Mouse (Mus musculus): ENCODE measurements around the gene Tada1. TPM values are rescaled to one million over a fixed set of nuclear protein-coding genes. Genes with fewer than 3 reads are reported as not detected.

Tada1 gene
- 70.5 and 73.5 TPM in 2 replicates for polyA plus RNA-seq (2014; fragmentation: Nextera tagmentation; extraction: Ambion mirVana)

DNA sequence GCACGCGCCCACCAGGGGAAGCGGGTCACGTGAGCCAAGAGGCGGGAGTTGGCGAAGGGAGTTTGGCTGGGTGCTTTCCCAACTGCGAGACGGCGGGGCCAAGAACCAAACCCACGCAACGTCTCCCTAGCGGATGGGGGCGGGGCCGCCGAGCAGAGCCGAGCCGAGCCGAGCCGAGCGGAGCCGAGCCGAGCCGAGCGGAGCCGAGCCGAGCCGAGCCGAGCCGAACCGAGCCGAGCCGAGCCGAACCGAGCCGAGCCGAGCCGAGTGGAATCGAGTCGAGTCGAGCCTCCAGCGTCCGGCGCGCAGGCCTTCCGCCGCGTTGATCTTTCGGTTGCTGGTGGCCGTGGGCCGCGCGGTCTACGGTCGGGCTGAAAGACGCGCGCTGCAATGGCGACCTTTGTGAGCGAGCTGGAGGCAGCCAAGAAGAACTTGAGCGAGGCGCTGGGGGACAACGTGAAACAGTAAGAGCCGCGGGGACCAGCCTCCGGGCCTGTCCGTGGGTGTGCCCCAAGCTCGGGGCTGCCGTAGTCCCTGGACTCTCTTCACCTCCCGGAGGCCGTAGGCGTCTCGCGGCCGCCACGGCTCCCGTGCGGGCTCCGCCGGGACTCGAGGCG is at the start of gene Tada1:
Gene Tada1, plus strand, starts transcription at position 85 of the 617 bp plus-strand sequence.
- H3K27ac ChIP-seq (ENCODE audit: low read depth, low read length), result peak within 1 kb of the TSS; percentile 80
- H3K4me1 ChIP-seq (ENCODE audit: control insufficient read depth, insufficient read depth, low read length), result peaks cover 17% of the 10 kb centered on the region
- ATAC-seq (ENCODE audit: low FRiP score) (peak; percentile 94), DNase-seq (ENCODE audit: low spot score, missing footprints) (peak; percentile 99)
- H3K4me2 ChIP-seq, result peak within 1 kb of the TSS; percentile 69
- under 1% methylated on average over 78 of the region's 81 CpGs for WGBS
- no peaks in the 10 kb centered on the region for H3K9me3 ChIP-seq (ENCODE audit: control insufficient read depth, low read length)
- 0 out of 2 replicates have a peak, but pooled peaks cover 3% of the 10 kb centered on the region for H3K36me3 ChIP-seq (ENCODE audit: control insufficient read depth, insufficient read depth, low read length)
- H3K27me3 ChIP-seq (ENCODE audit: control insufficient read depth, insufficient read depth, low read length), result no peaks in the 10 kb centered on the region
- H3K9ac ChIP-seq (ENCODE audit: low read length), result peak within 1 kb of the TSS; percentile 97
- peak within 1 kb of the TSS; percentile 95 for H3K4me3 ChIP-seq (ENCODE audit: low read depth, low read length)

DNA sequence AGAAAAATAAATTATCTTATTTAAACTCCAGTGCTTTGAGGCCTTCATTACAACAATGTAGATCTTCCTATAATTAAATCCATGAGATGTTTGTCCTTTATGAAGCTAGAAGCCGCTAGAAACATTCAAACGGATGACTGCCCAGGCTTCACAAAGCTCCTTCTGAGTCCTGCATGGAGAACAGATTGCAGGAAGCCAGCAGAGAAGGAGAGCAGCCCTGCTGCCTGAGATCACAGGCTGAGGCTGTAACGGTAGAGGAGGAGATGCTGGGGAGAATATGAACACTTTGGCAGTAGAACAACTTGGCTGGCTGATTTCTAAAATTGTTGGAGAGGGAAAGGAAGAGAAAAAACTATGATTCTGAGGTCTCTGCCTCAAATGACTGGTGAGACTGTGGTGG is 48.1 kb upstream of the Tada1 start:
- H3K4me2 ChIP-seq, result no peak overlapping the region
- no peak overlapping the region for H3K4me3 ChIP-seq (ENCODE audit: low read depth, low read length)
- DNase-seq (ENCODE audit: low spot score, missing footprints) (no peak), ATAC-seq (ENCODE audit: low FRiP score) (no peak)
- H3K36me3 ChIP-seq (ENCODE audit: control insufficient read depth, insufficient read depth, low read length), result no peaks in the 10 kb centered on the region
- no peaks in the 10 kb centered on the region for H3K4me1 ChIP-seq (ENCODE audit: control insufficient read depth, insufficient read depth, low read length)
- H3K9me3 ChIP-seq (ENCODE audit: control insufficient read depth, low read length), result no peaks in the 10 kb centered on the region
- 66% methylated on average over 3 of the region's 3 CpGs for WGBS
- H3K27ac ChIP-seq (ENCODE audit: low read depth, low read length), result no peak overlapping the region
- no peak overlapping the region for H3K9ac ChIP-seq (ENCODE audit: low read length)
- H3K27me3 ChIP-seq (ENCODE audit: control insufficient read depth, insufficient read depth, low read length), result no peaks in the 10 kb centered on the region

GRCm38 (mm10) chr1:166339110-166339509 is 39.8 kb upstream of the Tada1 start:
- no peak overlapping the region for H3K4me3 ChIP-seq (ENCODE audit: low read depth, low read length)
- H3K4me2 ChIP-seq, result no peak overlapping the region
- no peak overlapping the region for H3K9ac ChIP-seq (ENCODE audit: low read length)
- H3K27me3 ChIP-seq (ENCODE audit: control insufficient read depth, insufficient read depth, low read length), result no peaks in the 10 kb centered on the region
- ATAC-seq (ENCODE audit: low FRiP score) (no peak), DNase-seq (ENCODE audit: low spot score, missing footprints) (no peak)
- no peaks in the 10 kb centered on the region for H3K36me3 ChIP-seq (ENCODE audit: control insufficient read depth, insufficient read depth, low read length)
- no peaks in the 10 kb centered on the region for H3K9me3 ChIP-seq (ENCODE audit: control insufficient read depth, low read length)
- H3K27ac ChIP-seq (ENCODE audit: low read depth, low read length), result no peak overlapping the region
- H3K4me1 ChIP-seq (ENCODE audit: control insufficient read depth, insufficient read depth, low read length), result 0 out of 2 replicates have a peak, but pooled peaks cover under 1% of the 10 kb centered on the region
- 95% methylated on average over 6 of the region's 6 CpGs for WGBS

DNA sequence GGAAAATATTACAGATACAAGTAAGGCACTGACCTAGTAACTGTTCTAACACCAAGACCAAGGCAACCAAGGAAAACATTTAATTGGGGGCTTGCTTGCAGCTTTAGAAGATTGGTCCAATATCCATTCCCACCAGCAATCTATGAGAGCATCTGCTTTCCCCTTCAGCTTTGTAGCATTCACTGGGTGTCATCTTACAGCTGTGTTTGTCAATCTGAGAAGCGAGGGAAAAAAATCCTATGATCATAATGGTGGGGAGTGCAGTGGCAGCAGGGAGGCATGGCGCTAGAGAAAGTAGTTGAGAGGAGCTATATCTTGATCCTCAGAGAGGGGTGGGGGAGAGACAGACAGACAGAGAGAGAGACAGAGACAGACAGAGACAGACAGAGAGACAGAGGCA is 36.8 kb upstream of the Tada1 start:
- WGBS, result 80% methylated on average over 2 of the region's 2 CpGs
- H3K9ac ChIP-seq (ENCODE audit: low read length), result no peak overlapping the region
- ATAC-seq (ENCODE audit: low FRiP score), result no peak
- 0 out of 2 replicates have a peak, but pooled peaks cover 2% of the 10 kb centered on the region for H3K4me1 ChIP-seq (ENCODE audit: control insufficient read depth, insufficient read depth, low read length)
- no peaks in the 10 kb centered on the region for H3K27me3 ChIP-seq (ENCODE audit: control insufficient read depth, insufficient read depth, low read length)
- no peak overlapping the region for H3K27ac ChIP-seq (ENCODE audit: low read depth, low read length)
- no peak overlapping the region for H3K4me2 ChIP-seq
- no peak for DNase-seq (ENCODE audit: low spot score, missing footprints)
- no peak overlapping the region for H3K4me3 ChIP-seq (ENCODE audit: low read depth, low read length)
- H3K9me3 ChIP-seq (ENCODE audit: control insufficient read depth, low read length), result no peaks in the 10 kb centered on the region
- H3K36me3 ChIP-seq (ENCODE audit: control insufficient read depth, insufficient read depth, low read length), result no peaks in the 10 kb centered on the region

- Histone ChIP-seq H3K27me3 (ENCODE audit: control insufficient read depth, insufficient read depth, low read length) (no peaks in the 10 kb centered on the region), H3K4me2 (no peak overlapping the region), H3K9me3 (ENCODE audit: control insufficient read depth, low read length) (no peaks in the 10 kb centered on the region), H3K4me3 (ENCODE audit: low read depth, low read length) (no peak overlapping the region), H3K4me1 (ENCODE audit: control insufficient read depth, insufficient read depth, low read length) (0 out of 2 replicates have a peak, but pooled peaks cover 2% of the 10 kb centered on the region), H3K9ac (ENCODE audit: low read length) (no peak overlapping the region), H3K36me3 (ENCODE audit: control insufficient read depth, insufficient read depth, low read length) (no peaks in the 10 kb centered on the region), H3K27ac (ENCODE audit: low read depth, low read length) (no peak overlapping the region)
- WGBS, result 88% methylated on average over 1 of the region's 1 CpGs
- no peak for ATAC-seq (ENCODE audit: low FRiP score)
- no peak for DNase-seq (ENCODE audit: low spot score, missing footprints)
Measured at GRCm38 (mm10) chr1:166342539-166342938, 36.4 kb upstream of the Tada1 start.

DNA sequence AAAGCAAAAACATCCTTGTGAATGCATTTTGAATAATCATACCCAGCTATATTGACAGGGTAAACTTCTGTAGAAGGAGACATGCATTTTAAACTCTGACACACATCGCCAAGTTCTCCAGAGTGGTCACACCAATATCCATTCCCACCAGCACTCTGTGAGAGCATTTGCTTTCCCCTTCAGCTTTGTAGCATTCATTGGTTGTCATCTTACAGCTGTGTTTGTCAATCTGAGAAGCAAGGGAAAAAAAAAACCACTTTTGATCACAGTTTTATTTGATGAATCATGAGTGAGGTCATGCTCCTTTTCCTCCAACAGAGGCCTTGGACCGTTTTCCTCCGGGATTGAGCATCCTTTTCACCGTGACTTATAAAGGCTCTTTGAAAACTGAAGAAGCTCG is 35.3 kb upstream of the Tada1 start:
- Histone ChIP-seq H3K9me3 (ENCODE audit: control insufficient read depth, low read length) (no peaks in the 10 kb centered on the region), H3K36me3 (ENCODE audit: control insufficient read depth, insufficient read depth, low read length) (no peaks in the 10 kb centered on the region), H3K27ac (ENCODE audit: low read depth, low read length) (no peak overlapping the region), H3K27me3 (ENCODE audit: control insufficient read depth, insufficient read depth, low read length) (no peaks in the 10 kb centered on the region), H3K4me3 (ENCODE audit: low read depth, low read length) (no peak overlapping the region), H3K4me2 (no peak overlapping the region), H3K9ac (ENCODE audit: low read length) (no peak overlapping the region), H3K4me1 (ENCODE audit: control insufficient read depth, insufficient read depth, low read length) (0 out of 2 replicates have a peak, but pooled peaks cover 2% of the 10 kb centered on the region)
- DNase-seq (ENCODE audit: low spot score, missing footprints) (no peak), ATAC-seq (ENCODE audit: low FRiP score) (no peak)
- WGBS, result 69% methylated on average over 5 of the region's 5 CpGs

GRCm38 (mm10) chr1:166344300-166345077 is 34.4 kb upstream of the Tada1 start:
- DNase-seq (ENCODE audit: low spot score, missing footprints), result no peak
- no peak overlapping the region for H3K9ac ChIP-seq (ENCODE audit: low read length)
- no peak for ATAC-seq (ENCODE audit: low FRiP score)
- no peak overlapping the region for H3K4me2 ChIP-seq
- 0 out of 2 replicates have a peak, but pooled peaks cover 2% of the 10 kb centered on the region for H3K4me1 ChIP-seq (ENCODE audit: control insufficient read depth, insufficient read depth, low read length)
- H3K9me3 ChIP-seq (ENCODE audit: control insufficient read depth, low read length), result no peaks in the 10 kb centered on the region
- WGBS, result 59% methylated on average over 8 of the region's 8 CpGs
- no peak overlapping the region for H3K4me3 ChIP-seq (ENCODE audit: low read depth, low read length)
- H3K36me3 ChIP-seq (ENCODE audit: control insufficient read depth, insufficient read depth, low read length), result no peaks in the 10 kb centered on the region
- H3K27me3 ChIP-seq (ENCODE audit: control insufficient read depth, insufficient read depth, low read length), result no peaks in the 10 kb centered on the region
- H3K27ac ChIP-seq (ENCODE audit: low read depth, low read length), result no peak overlapping the region

- DNase-seq (ENCODE audit: low spot score, missing footprints) (no peak), ATAC-seq (ENCODE audit: low FRiP score) (no peak)
- no peaks in the 10 kb centered on the region for H3K36me3 ChIP-seq (ENCODE audit: control insufficient read depth, insufficient read depth, low read length)
- no peak overlapping the region for H3K27ac ChIP-seq (ENCODE audit: low read depth, low read length)
- H3K4me2 ChIP-seq, result no peak overlapping the region
- H3K9ac ChIP-seq (ENCODE audit: low read length), result no peak overlapping the region
- H3K27me3 ChIP-seq (ENCODE audit: control insufficient read depth, insufficient read depth, low read length), result no peaks in the 10 kb centered on the region
- 0 out of 2 replicates have a peak, but pooled peaks cover 2% of the 10 kb centered on the region for H3K4me1 ChIP-seq (ENCODE audit: control insufficient read depth, insufficient read depth, low read length)
- H3K9me3 ChIP-seq (ENCODE audit: control insufficient read depth, low read length), result no peaks in the 10 kb centered on the region
- H3K4me3 ChIP-seq (ENCODE audit: low read depth, low read length), result no peak overlapping the region
- WGBS, result 91% methylated on average over 6 of the region's 6 CpGs
Measured at GRCm38 (mm10) chr1:166345602-166346001, 33.3 kb upstream of the Tada1 start.

DNA sequence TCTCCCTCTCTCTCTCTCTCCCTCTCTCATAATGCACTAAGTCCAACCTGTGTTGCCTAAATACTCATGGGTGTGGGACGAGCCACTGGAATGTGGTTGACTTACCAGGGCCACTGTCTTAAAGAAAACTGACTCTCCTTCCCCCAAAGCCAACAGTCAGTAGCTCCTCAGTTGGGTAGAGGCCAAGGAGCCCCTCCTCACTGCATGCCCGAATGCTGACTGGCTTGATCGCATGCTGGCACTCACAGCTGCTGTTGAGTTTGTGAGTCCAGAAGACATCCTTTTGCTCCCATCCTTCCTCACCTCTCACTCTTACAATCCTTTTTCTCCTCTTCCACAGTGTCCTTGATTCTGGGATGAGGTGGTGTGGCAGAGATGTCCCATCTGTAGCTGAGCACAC is 32.0 kb upstream of the Tada1 start:
- no peaks in the 10 kb centered on the region for H3K36me3 ChIP-seq (ENCODE audit: control insufficient read depth, insufficient read depth, low read length)
- H3K4me2 ChIP-seq, result no peak overlapping the region
- no peak overlapping the region for H3K4me3 ChIP-seq (ENCODE audit: low read depth, low read length)
- H3K27me3 ChIP-seq (ENCODE audit: control insufficient read depth, insufficient read depth, low read length), result no peaks in the 10 kb centered on the region
- DNase-seq (ENCODE audit: low spot score, missing footprints) (no peak), ATAC-seq (ENCODE audit: low FRiP score) (no peak)
- 79% methylated on average over 3 of the region's 3 CpGs for WGBS
- no peak overlapping the region for H3K27ac ChIP-seq (ENCODE audit: low read depth, low read length)
- 0 out of 2 replicates have a peak, but pooled peaks cover 2% of the 10 kb centered on the region for H3K4me1 ChIP-seq (ENCODE audit: control insufficient read depth, insufficient read depth, low read length)
- H3K9ac ChIP-seq (ENCODE audit: low read length), result no peak overlapping the region
- no peaks in the 10 kb centered on the region for H3K9me3 ChIP-seq (ENCODE audit: control insufficient read depth, low read length)
